Mouse (Mus musculus): ENCODE results near the gene Armc12.
"Not testable (repeated sequence)": the region's sequence is repeated elsewhere in the genome, so short reads cannot be mapped to it uniquely, and the experiment has no call there.

Gene Armc12

GRCm38 (mm10) chr17:28531946-28532345 is 1.3 kb downstream of the Armc12 start:
- DNase-seq (ENCODE audit: low spot score in 2 of 2): no peak

- DNase-seq (ENCODE audit: low spot score in 2 of 2): no peak
Measured at GRCm38 (mm10) chr17:28532557-28532956, 2.0 kb downstream of the Armc12 start.

- DNase-seq (ENCODE audit: low spot score in 2 of 2): no peak
Measured at GRCm38 (mm10) chr17:28533327-28533726, 2.7 kb downstream of the Armc12 start.

GRCm38 (mm10) chr17:28537881-28538280 is 7.3 kb downstream of the Armc12 start:
- no peak for DNase-seq (ENCODE audit: low spot score in 2 of 2)

GRCm38 (mm10) chr17:28546925-28547324 is 16.3 kb downstream of the Armc12 start:
- DNase-seq (ENCODE audit: low spot score in 2 of 2): no peak

GRCm38 (mm10) chr17:28548550-28548949 is 17.9 kb downstream of the Armc12 start:
- no peak for DNase-seq (ENCODE audit: low spot score in 2 of 2)

GRCm38 (mm10) chr17:28549111-28549510 is 18.5 kb downstream of the Armc12 start, which contains the start of gene Clpsl2:
TSS of gene Clpsl2 (plus strand) at chr17:28549411.
- no peak for DNase-seq (ENCODE audit: low spot score in 2 of 2)

- peak; percentile 70 to 80 for DNase-seq (ENCODE audit: low spot score in 2 of 2)
Measured at GRCm38 (mm10) chr17:28553040-28553793, 22.6 kb downstream of the Armc12 start.

- not testable (repeated sequence) for DNase-seq (ENCODE audit: low spot score in 2 of 2)
Measured at GRCm38 (mm10) chr17:28554021-28554420, 23.4 kb downstream of the Armc12 start.

GRCm38 (mm10) chr17:28556635-28557396 is 26.2 kb downstream of the Armc12 start:
- DNase-seq (ENCODE audit: low spot score in 2 of 2): no peak

GRCm38 (mm10) chr17:28557772-28558171 is 27.2 kb downstream of the Armc12 start:
- no peak for DNase-seq (ENCODE audit: low spot score in 2 of 2)

- DNase-seq (ENCODE audit: low spot score in 2 of 2): no peak
Measured at GRCm38 (mm10) chr17:28560598-28560997, 30.0 kb downstream of the Armc12 start, which contains the start of gene Clps. TSS of gene Clps (minus strand) at chr17:28560766.

- no peak for DNase-seq (ENCODE audit: low spot score in 2 of 2)
Measured at GRCm38 (mm10) chr17:28561613-28562012, 31.0 kb downstream of the Armc12 start.

GRCm38 (mm10) chr17:28565181-28565580 is 34.6 kb downstream of the Armc12 start:
- no peak for DNase-seq (ENCODE audit: low spot score in 2 of 2)

GRCm38 (mm10) chr17:28567541-28567940 is 36.9 kb downstream of the Armc12 start:
- DNase-seq (ENCODE audit: low spot score in 2 of 2): no peak

- DNase-seq (ENCODE audit: low spot score in 2 of 2): no peak
Measured at GRCm38 (mm10) chr17:28571868-28572267, 41.3 kb downstream of the Armc12 start.

GRCm38 (mm10) chr17:28572521-28572920 is 41.9 kb downstream of the Armc12 start:
- DNase-seq (ENCODE audit: low spot score in 2 of 2): no peak

- no peak for DNase-seq (ENCODE audit: low spot score in 2 of 2)
Measured at GRCm38 (mm10) chr17:28572941-28573340, 42.3 kb downstream of the Armc12 start.

GRCm38 (mm10) chr17:28575244-28576125 is 44.9 kb downstream of the Armc12 start, which contains the start of gene Lhfpl5:
TSS of gene Lhfpl5 (plus strand) at chr17:28575641.
- peak in 1 of 2 experiments; percentile 56 for DNase-seq (ENCODE audit: low spot score in 2 of 2)

GRCm38 (mm10) chr17:28580396-28580795 is 49.8 kb downstream of the Armc12 start:
- peak in 1 of 2 experiments; percentile 26 for DNase-seq (ENCODE audit: low spot score in 2 of 2)

- DNase-seq (ENCODE audit: low spot score in 2 of 2): no peak
Measured at GRCm38 (mm10) chr17:28581056-28581455, 50.5 kb downstream of the Armc12 start.

GRCm38 (mm10) chr17:28586509-28586908 is 55.9 kb downstream of the Armc12 start:
- no peak for DNase-seq (ENCODE audit: low spot score in 2 of 2)

All from cerebellum, postnatal 4 days (tissue).